ENCODE assay signal across 18 mouse cellular contexts in the genomic region with DNA sequence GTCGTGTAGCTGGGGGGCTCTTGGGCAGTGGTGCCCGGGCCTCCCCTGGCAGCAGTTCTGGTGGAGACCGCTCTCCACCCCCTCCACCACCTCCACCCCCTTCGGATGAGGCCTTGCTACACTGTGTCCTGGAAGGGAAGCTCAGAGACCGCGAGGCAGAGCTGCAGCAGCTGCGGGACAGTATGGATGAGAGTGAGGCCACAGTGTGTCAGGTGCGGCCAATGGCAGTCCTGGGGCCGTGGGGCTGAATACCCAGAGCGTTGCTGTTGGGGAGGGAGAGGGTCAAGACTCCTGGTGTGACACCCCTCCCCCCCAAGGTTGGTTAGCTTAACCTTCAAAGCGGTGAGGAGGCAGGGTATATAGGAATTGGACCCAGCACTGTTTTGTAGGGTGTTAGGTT. TPM values are rescaled to one million over a fixed set of nuclear protein-coding genes. Genes with fewer than 3 reads are reported as not detected.
DNase-seq lines count a peak whose midpoint lies in the region; ATAC-seq and TF ChIP-seq lines count a peak whose summit lies in the region.
"Had no signal": no experiment of that assay in that cellular context is flagged by ENCODE, and none has a peak within 500 bp of the region (broad histone marks: within the 10 kb centered on the region; RNA-seq: fewer than 3 reads in every experiment).

No protein-coding gene starts in this region.

- DNase-seq in gastrocnemius, adult 2 months = peak; percentile 45
- no peak for DNase-seq in gastrocnemius, postnatal 25 days
- DNase-seq in kidney, postnatal 14 days = no peak
- DNase-seq in neural tube, embryonic 10.5 days (ENCODE audit: extremely low spot score, low spot score) = no peak
- DNase-seq in thymus, postnatal 14 days = no peak
- DNase-seq: cerebellum, adult 8-10 months; gastrocnemius, postnatal 10 days; heart, adult 2 months; heart, postnatal 14 days; kidney, adult 2 months; liver, embryonic 13.5 days; lung, postnatal 36 days; right cerebral cortex, adult 18-20 months; thymus, postnatal 36 days had no signal

- H3K9ac ChIP-seq in kidney, embryonic 15.5 days = no peak overlapping the region
- H3K9ac ChIP-seq in neural tube, embryonic 12.5 days = 0 out of 2 replicates have a peak overlapping the region, but pooled peaks have one; percentile 29
- H3K9ac ChIP-seq: forebrain, embryonic 13.5 days; liver, embryonic 13.5 days; lung, embryonic 14.5 days had no signal

- peak; percentile 29; the same call in 1 of the 2 replicates for ATAC-seq in kidney, embryonic 15.5 days (replicated peaks; ENCODE audit: low FRiP score)
- no peak for ATAC-seq in neural tube, embryonic 12.5 days (ENCODE audit: low FRiP score, low read depth)
- ATAC-seq: forebrain, embryonic 13.5 days had no signal

- no peak overlapping the region for H3K4me3 ChIP-seq in gastrocnemius, adult 2 months
- H3K4me3 ChIP-seq in kidney, embryonic 15.5 days (replicated peaks) = no peak overlapping the region
- no peak overlapping the region for H3K4me3 ChIP-seq in neural tube, embryonic 12.5 days
- H3K4me3 ChIP-seq: forebrain, embryonic 13.5 days; heart, adult 2 months; liver, embryonic 13.5 days had no signal

- WGBS in kidney, embryonic 15.5 days = 72% methylated on average over 11 of the region's 11 CpGs
- WGBS in neural tube, embryonic 12.5 days = 83% methylated on average over 11 of the region's 11 CpGs

- H3K27me3 ChIP-seq in kidney, embryonic 15.5 days = no peaks in the 10 kb centered on the region
- no peaks in the 10 kb centered on the region for H3K27me3 ChIP-seq in neural tube, embryonic 12.5 days (replicated peaks)
- H3K27me3 ChIP-seq: forebrain, embryonic 13.5 days; liver, embryonic 13.5 days had no signal

- no peak overlapping the region for H3K4me2 ChIP-seq in kidney, embryonic 15.5 days
- no peak overlapping the region for H3K4me2 ChIP-seq in neural tube, embryonic 12.5 days (replicated peaks)
- H3K4me2 ChIP-seq: forebrain, embryonic 13.5 days; liver, embryonic 13.5 days; lung, embryonic 14.5 days had no signal

- peak overlapping the region; percentile 51 for H3K27ac ChIP-seq in gastrocnemius, adult 2 months
- H3K27ac ChIP-seq in kidney, embryonic 15.5 days = no peak overlapping the region
- no peak overlapping the region for H3K27ac ChIP-seq in neural tube, embryonic 12.5 days
- H3K27ac ChIP-seq: forebrain, embryonic 13.5 days; heart, adult 2 months; liver, embryonic 13.5 days had no signal

- TF ChIP-seq CTCF in gastrocnemius, adult 2 months (IDR thresholded peaks at IDR 0.05) = no peak

- H3K9me3 ChIP-seq in kidney, embryonic 15.5 days (replicated peaks) = no peaks in the 10 kb centered on the region
- H3K9me3 ChIP-seq in neural tube, embryonic 12.5 days = no peaks in the 10 kb centered on the region
- H3K9me3 ChIP-seq: forebrain, embryonic 13.5 days; liver, embryonic 13.5 days had no signal

- H3K4me1 ChIP-seq in kidney, embryonic 15.5 days = peaks cover 61% of the 10 kb centered on the region
- peaks cover 34% of the 10 kb centered on the region for H3K4me1 ChIP-seq in neural tube, embryonic 12.5 days

- peaks cover 80% of the 10 kb centered on the region for H3K36me3 ChIP-seq in kidney, embryonic 15.5 days
- H3K36me3 ChIP-seq in neural tube, embryonic 12.5 days = peaks cover 61% of the 10 kb centered on the region

- intact Hi-C loops in gastrocnemius, adult 2 months (cut with DNase I) = no loop called here

RNA-seq across cellular contexts. Expression of gene Lzts2, which starts 9.8 kb away (rescaled TPM):
- total RNA-seq in gastrocnemius, adult 2 months (2021) = 10 to 100 TPM; 21.0 to 29.3 TPM
- total RNA-seq in gastrocnemius, postnatal 25 days (2021) = 10 to 100 TPM; 19.2 to 22.9 TPM
- 66.6 and 72.8 TPM in 2 replicates for polyA plus RNA-seq in kidney, embryonic 15.5 days (2015; fragmentation: Nextera tagmentation; extraction: Ambion mirVana)
- 68.5 and 70.0 TPM in 2 replicates for polyA plus RNA-seq in neural tube, embryonic 12.5 days (2016; fragmentation: Nextera tagmentation; extraction: Ambion mirVana)

RNA-seq across cellular contexts. Expression of gene Mrpl43, which starts 17.8 kb away (rescaled TPM):
- 10 to 100 TPM; 31.0 to 42.5 TPM for total RNA-seq in gastrocnemius, adult 2 months (2021)
- total RNA-seq in gastrocnemius, postnatal 25 days (2021) = 10 to 100 TPM; 32.8 to 36.4 TPM
- polyA plus RNA-seq in kidney, embryonic 15.5 days (2015; fragmentation: Nextera tagmentation; extraction: Ambion mirVana) = 71.9 and 73.5 TPM in 2 replicates
- polyA plus RNA-seq in neural tube, embryonic 12.5 days (2016; fragmentation: Nextera tagmentation; extraction: Ambion mirVana) = 82.9 and 83.2 TPM in 2 replicates

RNA-seq across cellular contexts. Expression of gene Twnk, which starts 18.5 kb away (rescaled TPM):
- 10 to 100 TPM; 18.0 to 25.4 TPM for total RNA-seq in gastrocnemius, adult 2 months (2021)
- total RNA-seq in gastrocnemius, postnatal 25 days (2021) = 10 to 100 TPM; 16.2 to 16.6 TPM
- 29.4 and 29.7 TPM in 2 replicates for polyA plus RNA-seq in kidney, embryonic 15.5 days (2015; fragmentation: Nextera tagmentation; extraction: Ambion mirVana)
- 21.4 and 22.8 TPM in 2 replicates for polyA plus RNA-seq in neural tube, embryonic 12.5 days (2016; fragmentation: Nextera tagmentation; extraction: Ambion mirVana)

RNA-seq across cellular contexts. Expression of gene Pdzd7, which starts 21.5 kb away (rescaled TPM):
- 1 to 10 TPM; 5.9 to 6.8 TPM for total RNA-seq in gastrocnemius, adult 2 months (2021)
- total RNA-seq in gastrocnemius, postnatal 25 days (2021) = 1 to 10 TPM; 5.4 to 5.9 TPM
- 0.78 and 1.1 TPM in 2 replicates for polyA plus RNA-seq in kidney, embryonic 15.5 days (2015; fragmentation: Nextera tagmentation; extraction: Ambion mirVana)
- polyA plus RNA-seq in neural tube, embryonic 12.5 days (2016; fragmentation: Nextera tagmentation; extraction: Ambion mirVana) = 0.63 and 0.72 TPM in 2 replicates
- polyA plus RNA-seq: liver, embryonic 13.5 days had no signal

RNA-seq across cellular contexts. Expression of gene Sfxn3, which starts 23.3 kb away (rescaled TPM):
- total RNA-seq in gastrocnemius, adult 2 months (2021) = 10 to 100 TPM; 17.1 to 25.1 TPM
- total RNA-seq in gastrocnemius, postnatal 25 days (2021) = 10 to 100 TPM; 20.7 to 22.5 TPM
- 20.2 and 24.4 TPM in 2 replicates for polyA plus RNA-seq in kidney, embryonic 15.5 days (2015; fragmentation: Nextera tagmentation; extraction: Ambion mirVana)
- 38.3 and 41.2 TPM in 2 replicates for polyA plus RNA-seq in neural tube, embryonic 12.5 days (2016; fragmentation: Nextera tagmentation; extraction: Ambion mirVana)
